Mouse (Mus musculus) erythroblast, embryonic 14.5 days (primary cell): ENCODE data around the gene Cd274.

Experiments
- GATA1 ChIP-seq: IDR thresholded peaks from 2 replicates; pipeline ENCODE4 v1.6.1; 2012; ENCODE audit warnings: low read length, inconsistent platforms, mixed read lengths
- TAL1 ChIP-seq: IDR thresholded peaks from 3 replicates; pipeline ENCODE4 v1.6.1; 2012; ENCODE audit warnings: low read length, inconsistent platforms, mixed read lengths

DNA sequence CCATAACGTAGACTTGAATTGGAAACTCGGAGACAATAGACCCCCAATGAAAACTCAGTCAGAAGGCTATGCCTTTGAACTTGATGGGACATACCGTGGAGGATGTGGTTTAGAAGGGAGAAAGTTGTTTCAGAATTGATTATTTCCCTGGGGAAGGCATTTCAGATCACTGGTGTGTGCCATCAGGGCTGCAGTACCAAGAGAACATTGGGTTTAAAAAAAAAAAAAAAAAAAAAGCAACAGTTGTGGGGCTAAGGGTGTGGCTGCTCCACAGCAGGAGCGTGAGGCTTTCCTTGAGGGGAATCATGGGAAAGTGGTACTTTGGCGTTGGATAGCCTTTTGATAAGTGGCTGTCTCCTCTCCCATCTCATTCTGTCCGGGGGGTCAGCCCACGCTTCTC lies 55.5 kb downstream of the Cd274 start:
- TF ChIP-seq TAL1: no peak
- TF ChIP-seq GATA1: no peak
